Mouse (Mus musculus) G1E (cell line): ENCODE data around the gene Dhx37.

ENCODE experiments used
- CTCF ChIP-seq: IDR thresholded peaks from 2 replicates; pipeline ENCODE4 v1.5.1; 2012; ENCODE audit warnings: low read depth, low read length, inconsistent platforms, mixed read lengths
- GATA1 ChIP-seq: IDR thresholded peaks from 2 replicates; pipeline ENCODE4 v1.6.1; 2012; ENCODE audit warnings: borderline replicate concordance, low read length, inconsistent platforms, mixed read lengths
- GATA2 ChIP-seq: IDR thresholded peaks from 2 replicates; pipeline ENCODE4 v1.6.1; 2012; ENCODE audit warnings: low read depth, low read length, inconsistent platforms, borderline replicate concordance
- TAL1 ChIP-seq: conservative IDR thresholded peaks from 2 replicates; pipeline ENCODE4 v1.6.1; 2012; ENCODE audit warnings: low read depth, low read length, inconsistent platforms, mixed read lengths

GRCm38 (mm10) chr5:125375871-125376270 lies 58.0 kb downstream of the Dhx37 start:
- TF ChIP-seq CTCF (no peak), GATA1 (no peak), TAL1 (no peak), GATA2 (no peak)
